Comparison of ENCODE assay signal across 8 mouse cellular contexts in the genomic region with DNA sequence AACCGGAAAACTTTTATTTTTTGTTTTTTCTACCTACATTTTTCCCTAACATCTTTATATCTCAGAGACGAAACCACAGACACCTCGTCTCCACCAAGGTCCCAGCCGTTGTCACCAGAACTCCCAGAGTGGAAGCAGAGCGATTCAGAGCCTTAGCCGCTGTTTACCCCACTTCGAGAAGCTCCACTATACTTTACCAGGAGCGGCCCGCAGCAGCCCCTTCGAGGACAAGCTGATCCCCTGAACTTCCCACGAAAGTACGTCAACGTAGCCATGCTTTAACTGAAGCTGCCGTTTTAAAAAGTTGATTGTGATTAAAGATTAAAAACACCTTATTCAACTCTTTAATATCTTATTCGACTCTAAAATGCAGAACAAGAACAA. TPM values are rescaled to one million over a fixed set of nuclear protein-coding genes. Genes with fewer than 3 reads are reported as not detected.
A peak's percentile ranks its signal among the peaks of the same experiment; 100 is the strongest.
DNase-seq lines count a peak whose midpoint lies in the region; ATAC-seq and TF ChIP-seq lines count a peak whose summit lies in the region.

No protein-coding gene starts in this region.

- DNase-seq in heart, postnatal 36 days, result no peak
- no peak for DNase-seq in Patski (ENCODE audit: low read depth, low spot score)
- no peak for DNase-seq in adrenal gland, postnatal 14 days
- DNase-seq in layer of hippocampus, postnatal 25 days (ENCODE audit: extremely low spot score in 1 of 2, low spot score in 1 of 2), result no peak
- DNase-seq in layer of hippocampus, adult 18-20 months (ENCODE audit: low spot score in 2 of 2), result no peak

- no peaks in the 10 kb centered on the region for H3K36me3 ChIP-seq in heart, embryonic 15.5 days
- H3K36me3 ChIP-seq in liver, embryonic 16.5 days (ENCODE audit: control insufficient read depth, insufficient read depth), result no peaks in the 10 kb centered on the region

- H3K27me3 ChIP-seq in heart, embryonic 15.5 days, result no peaks in the 10 kb centered on the region
- H3K27me3 ChIP-seq in Patski, result peaks cover 7% of the 10 kb centered on the region
- H3K27me3 ChIP-seq in liver, embryonic 16.5 days (ENCODE audit: control insufficient read depth, insufficient read depth, low read depth, low read length), result no peaks in the 10 kb centered on the region

- no peak for TF ChIP-seq CTCF in Patski (IDR thresholded peaks at IDR 0.05)

- intact Hi-C loops in heart, postnatal 36 days (cut with DNase I), result loop anchor here (5.0 to 10.0 kb wide), 4 partner anchors 181 to 1394 kb away; a partner anchor contains a TSS

- H3K4me1 ChIP-seq in heart, embryonic 15.5 days (replicated peaks), result no peaks in the 10 kb centered on the region
- H3K4me1 ChIP-seq in liver, embryonic 16.5 days (ENCODE audit: control insufficient read depth, low read depth, low read length), result no peaks in the 10 kb centered on the region; the same call in 1 of the 2 replicates

- ATAC-seq in heart, embryonic 15.5 days (replicated peaks; ENCODE audit: insufficient number of reproducible peaks, insufficient read depth, low FRiP score, low read depth), result peak; percentile 69
- peak; percentile 86 for ATAC-seq in Patski
- ATAC-seq in granulocyte monocyte progenitor cell, adult 5-6 weeks (replicated peaks; ENCODE audit: poor library complexity, severe bottlenecking), result peak; percentile 66
- peak; percentile 79 for ATAC-seq in liver, embryonic 16.5 days (ENCODE audit: low read depth)

- POLR2A ChIA-PET in Patski (lab: Charles Lee), result no interaction called here

- H3K9me3 ChIP-seq in heart, embryonic 15.5 days (replicated peaks), result no peaks in the 10 kb centered on the region
- no peaks in the 10 kb centered on the region for H3K9me3 ChIP-seq in liver, embryonic 16.5 days (replicated peaks; ENCODE audit: control insufficient read depth, low read length)

- 15% methylated on average over 15 of the region's 15 CpGs for WGBS in heart, embryonic 15.5 days
- 28% methylated on average over 15 of the region's 15 CpGs for WGBS in liver, embryonic 16.5 days (ENCODE audit: insufficient replicate concordance)

- H3K27ac ChIP-seq in heart, embryonic 15.5 days, result peak overlapping the region; percentile 56
- no peak overlapping the region for H3K27ac ChIP-seq in liver, embryonic 16.5 days (ENCODE audit: low read length)

- CTCF ChIA-PET in Patski (lab: Charles Lee), result interaction anchor here (1.0 kb wide), 1 partner anchor 11 kb away, joined by 3 read pairs; no protein-coding TSS in a partner anchor

- 0 out of 2 replicates have a peak overlapping the region, but pooled peaks have one; percentile 41 for H3K9ac ChIP-seq in heart, embryonic 15.5 days
- H3K9ac ChIP-seq in liver, embryonic 16.5 days (ENCODE audit: low read depth, low read length), result peak overlapping the region; percentile 53

- peak overlapping the region; percentile 58 for H3K4me3 ChIP-seq in heart, embryonic 15.5 days
- peak overlapping the region; percentile 67 for H3K4me3 ChIP-seq in liver, embryonic 16.5 days (ENCODE audit: low read depth, low read length)

- in situ Hi-C loops in Patski (cut with MboI; ENCODE audit: low pct_unique_long_range_greater_than_20kb), result no loop called here

- peak overlapping the region; percentile 41 for H3K4me2 ChIP-seq in heart, embryonic 15.5 days
- H3K4me2 ChIP-seq in liver, embryonic 16.5 days (ENCODE audit: low read depth, low read length), result peak overlapping the region; percentile 58

RNA-seq across cellular contexts. Expression of a gene that starts 1.6 kb away (rescaled TPM):
- not detected in 2 replicates for polyA plus RNA-seq in heart, embryonic 15.5 days (2015; fragmentation: Nextera tagmentation; extraction: Ambion mirVana)
- under 1 TPM; 0.33 to 0.46 TPM for total RNA-seq in heart, postnatal 36 days (2021)
- not detected for polyA plus RNA-seq in Patski (2021)
- not detected in 2 replicates for total RNA-seq in granulocyte monocyte progenitor cell, adult 5-6 weeks (2014; fragmentation: Nextera tagmentation)
- total RNA-seq in granulocyte monocyte progenitor cell, adult 5-6 weeks (2017), result not detected in 2 replicates
- not detected in 2 replicates for polyA plus RNA-seq in liver, embryonic 16.5 days (2015; fragmentation: Nextera tagmentation; extraction: Ambion mirVana)
- total RNA-seq in adrenal gland, postnatal 14 days (2021), result not detected in 2 replicates
- total RNA-seq in layer of hippocampus, postnatal 25 days (2021), result under 1 TPM in 1 of 2 experiments, not detected in 1; 0.15 TPM
- total RNA-seq in layer of hippocampus, adult 18-20 months (2021), result under 1 TPM; 0.05 to 0.30 TPM

RNA-seq across cellular contexts. Expression of a gene that starts 30.7 kb away (rescaled TPM):
- 0.11 TPM in 2 replicates for polyA plus RNA-seq in heart, embryonic 15.5 days (2015; fragmentation: Nextera tagmentation; extraction: Ambion mirVana)
- total RNA-seq in heart, postnatal 36 days (2021), result not detected
- polyA plus RNA-seq in Patski (2021), result 0.05 TPM
- total RNA-seq in granulocyte monocyte progenitor cell, adult 5-6 weeks (2014; fragmentation: Nextera tagmentation), result not detected in 2 replicates
- total RNA-seq in granulocyte monocyte progenitor cell, adult 5-6 weeks (2017), result not detected in 2 replicates
- 0.04 TPM in 1 of 2 replicates, not detected in the other for polyA plus RNA-seq in liver, embryonic 16.5 days (2015; fragmentation: Nextera tagmentation; extraction: Ambion mirVana)
- not detected in 2 replicates for total RNA-seq in adrenal gland, postnatal 14 days (2021)
- total RNA-seq in layer of hippocampus, postnatal 25 days (2021), result under 1 TPM; 0.66 to 0.94 TPM
- total RNA-seq in layer of hippocampus, adult 18-20 months (2021), result 1 to 10 TPM in 1 of 2 experiments, under 1 TPM in 1; 0.38 to 1.4 TPM
